Mouse (Mus musculus): Measurements from ENCODE around the gene Nos1ap. TPM values are rescaled to one million over a fixed set of nuclear protein-coding genes. Genes with fewer than 3 reads are reported as not detected.

The Nos1ap gene
- polyA plus RNA-seq, 1 experiment from 2014 or later: 7.6 TPM

DNA sequence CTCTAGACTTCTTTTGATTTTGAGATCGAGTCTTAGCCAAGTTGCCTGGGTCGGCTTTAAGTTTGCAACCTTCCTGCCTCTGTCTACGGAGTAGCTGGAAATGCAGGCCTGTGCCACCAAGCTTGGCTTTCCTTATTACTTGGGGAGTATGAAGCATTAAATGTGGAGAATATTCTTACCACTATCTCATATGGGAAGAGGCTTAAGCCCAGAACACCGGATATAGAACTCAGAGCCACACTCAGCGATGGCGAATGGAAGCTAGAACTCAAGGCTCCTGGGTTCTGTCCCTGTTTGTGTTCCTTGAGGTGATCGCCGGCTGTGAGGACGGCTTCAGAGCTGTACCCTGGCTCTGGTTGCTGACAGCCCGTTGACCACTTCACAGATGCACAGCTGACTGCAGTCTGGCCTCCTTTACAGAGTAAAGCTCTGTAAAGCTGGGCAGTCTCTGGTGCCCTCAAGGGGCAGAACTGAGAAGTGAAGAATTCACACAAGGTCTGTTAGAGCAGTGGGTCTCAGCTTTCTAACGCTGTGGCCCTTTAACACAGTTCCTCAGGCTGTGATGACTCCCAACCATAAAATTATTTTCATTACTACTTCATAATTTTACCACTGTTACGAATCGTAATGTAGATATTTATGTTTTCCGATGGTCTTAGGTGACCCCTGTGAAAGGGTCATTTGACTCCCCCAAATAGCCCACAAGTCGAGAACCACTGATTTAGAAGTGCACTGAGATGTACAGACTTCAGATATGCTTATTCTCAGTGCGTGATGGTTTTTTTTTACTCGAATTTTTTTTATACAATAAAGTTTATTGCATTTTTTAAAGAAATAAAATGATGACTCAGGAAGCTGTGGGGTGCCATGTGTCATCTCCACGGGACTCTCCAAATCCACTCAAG is 23.6 kb upstream of the Nos1ap start:
- CTCF ChIA-PET: interaction anchor here (0.6 to 3.2 kb wide), 22 partner anchors 9 to 392 kb away, joined by 3 to 70 read pairs (median 4); no protein-coding TSS in a partner anchor
- in situ Hi-C loops (cut with MboI; ENCODE audit: low pct_unique_long_range_greater_than_20kb): no loop called here
- POLR2A ChIA-PET: no interaction called here
- H3K27me3 ChIP-seq: no peaks in the 10 kb centered on the region
- peak; percentile 94 for TF ChIP-seq CTCF (IDR thresholded peaks at IDR 0.05)
- DNase-seq (ENCODE audit: low read depth, low spot score): no peak
- ATAC-seq: peak; percentile 69

DNA sequence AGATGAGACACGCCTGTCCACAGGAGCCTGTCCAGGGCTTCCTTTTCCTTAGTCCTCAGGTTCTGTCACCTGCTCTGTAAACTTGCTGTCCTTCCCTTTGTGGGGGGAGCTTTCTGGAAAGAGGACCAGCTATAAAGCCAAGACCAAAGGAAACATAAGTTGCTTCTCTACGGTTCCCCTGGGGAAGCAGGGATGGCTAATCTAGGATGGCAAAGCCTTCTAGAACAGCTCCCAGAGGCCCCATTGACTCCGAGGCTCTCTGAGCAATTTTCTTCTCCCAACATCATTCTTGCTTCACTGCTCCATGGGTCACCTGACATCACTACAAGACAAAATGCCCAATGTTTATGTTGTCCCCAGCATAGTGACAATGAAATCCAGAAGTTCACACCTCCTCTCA is 22.0 kb upstream of the Nos1ap start:
- H3K27me3 ChIP-seq: no peaks in the 10 kb centered on the region
- DNase-seq (ENCODE audit: low read depth, low spot score) (no peak), ATAC-seq (no peak)
- ChIA-PET POLR2A (no interaction called here), CTCF (interaction anchor here (1.4 to 3.2 kb wide), 4 partner anchors 23 to 370 kb away, joined by 4 to 70 read pairs (median 8); no protein-coding TSS in a partner anchor)
- in situ Hi-C loops (cut with MboI; ENCODE audit: low pct_unique_long_range_greater_than_20kb): no loop called here
- no peak for TF ChIP-seq CTCF (IDR thresholded peaks at IDR 0.05)

DNA sequence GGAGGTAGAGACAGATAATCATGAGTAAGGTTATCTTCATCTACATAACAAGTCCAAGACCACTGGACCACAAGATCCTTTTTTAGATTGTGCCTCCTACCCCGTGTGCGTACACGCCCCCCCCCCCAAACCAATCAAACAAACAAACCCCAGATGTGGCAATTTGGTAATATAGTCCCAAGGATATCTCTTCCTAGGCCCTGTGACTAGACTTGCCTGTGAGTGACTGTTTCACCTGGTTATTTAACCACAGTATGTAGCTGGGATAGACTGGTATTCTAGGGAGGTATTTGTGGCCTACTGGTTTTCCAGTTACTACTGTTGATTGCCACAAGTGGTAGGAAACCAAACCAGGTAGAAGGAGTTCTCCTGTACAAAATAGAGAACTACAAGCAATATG is 21.0 kb upstream of the Nos1ap start:
- in situ Hi-C loops (cut with MboI; ENCODE audit: low pct_unique_long_range_greater_than_20kb): no loop called here
- CTCF ChIA-PET: interaction anchor here (3.2 kb wide), 1 partner anchor 318 kb away, joined by 70 read pairs; no protein-coding TSS in a partner anchor
- POLR2A ChIA-PET: no interaction called here
- ATAC-seq (no peak), DNase-seq (ENCODE audit: low read depth, low spot score) (no peak)
- H3K27me3 ChIP-seq: no peaks in the 10 kb centered on the region
- no peak for TF ChIP-seq CTCF (IDR thresholded peaks at IDR 0.05)

DNA sequence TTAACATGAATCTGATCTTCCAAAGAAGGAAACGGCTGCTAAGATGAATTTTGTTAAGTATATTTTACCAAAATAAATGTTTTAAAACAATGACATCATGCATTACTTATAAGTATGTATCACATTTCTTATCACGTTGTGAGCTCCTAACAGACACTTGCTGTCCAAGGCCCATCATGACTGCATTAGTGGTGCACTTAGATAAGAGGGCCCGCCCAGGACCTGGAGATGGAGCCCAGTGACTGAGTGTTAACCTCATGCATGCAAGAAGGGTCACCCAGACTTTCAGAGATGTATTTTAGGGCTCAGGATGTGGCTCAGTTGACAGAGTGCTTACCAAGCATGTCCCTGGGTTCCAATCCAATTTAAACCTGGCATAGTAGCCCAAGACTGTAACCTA is 20.6 kb upstream of the Nos1ap start:
- ChIA-PET CTCF (no interaction called here), POLR2A (no interaction called here)
- H3K27me3 ChIP-seq: no peaks in the 10 kb centered on the region
- no peak for TF ChIP-seq CTCF (IDR thresholded peaks at IDR 0.05)
- no peak for DNase-seq (ENCODE audit: low read depth, low spot score)
- ATAC-seq: no peak
- in situ Hi-C loops (cut with MboI; ENCODE audit: low pct_unique_long_range_greater_than_20kb): no loop called here

DNA sequence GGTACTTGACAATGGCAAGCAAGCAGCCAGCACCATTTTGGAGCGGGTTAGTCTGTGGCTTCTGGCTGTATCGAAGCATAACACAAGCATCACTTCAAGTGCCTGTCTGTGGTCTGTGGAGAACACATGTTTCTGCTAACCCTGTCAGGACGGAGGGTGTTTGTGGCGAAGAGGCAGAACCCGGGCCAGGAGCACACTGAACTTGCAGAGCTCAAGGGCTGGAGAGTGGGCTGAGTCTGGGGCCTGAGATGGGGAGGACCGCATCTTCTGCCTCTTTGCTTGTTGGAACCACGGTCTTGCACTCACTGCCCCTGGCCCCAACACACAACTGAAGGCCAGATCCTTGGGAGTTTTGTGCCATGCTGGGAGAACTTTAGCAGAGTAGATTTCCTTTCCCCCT is 20.2 kb upstream of the Nos1ap start:
- ATAC-seq (no peak), DNase-seq (ENCODE audit: low read depth, low spot score) (no peak)
- no peak for TF ChIP-seq CTCF (IDR thresholded peaks at IDR 0.05)
- in situ Hi-C loops (cut with MboI; ENCODE audit: low pct_unique_long_range_greater_than_20kb): loop anchor here (5.0 kb wide), 2 partner anchors 318 to 388 kb away; no protein-coding TSS in a partner anchor
- POLR2A ChIA-PET: no interaction called here
- CTCF ChIA-PET: no interaction called here
- H3K27me3 ChIP-seq: no peaks in the 10 kb centered on the region

DNA sequence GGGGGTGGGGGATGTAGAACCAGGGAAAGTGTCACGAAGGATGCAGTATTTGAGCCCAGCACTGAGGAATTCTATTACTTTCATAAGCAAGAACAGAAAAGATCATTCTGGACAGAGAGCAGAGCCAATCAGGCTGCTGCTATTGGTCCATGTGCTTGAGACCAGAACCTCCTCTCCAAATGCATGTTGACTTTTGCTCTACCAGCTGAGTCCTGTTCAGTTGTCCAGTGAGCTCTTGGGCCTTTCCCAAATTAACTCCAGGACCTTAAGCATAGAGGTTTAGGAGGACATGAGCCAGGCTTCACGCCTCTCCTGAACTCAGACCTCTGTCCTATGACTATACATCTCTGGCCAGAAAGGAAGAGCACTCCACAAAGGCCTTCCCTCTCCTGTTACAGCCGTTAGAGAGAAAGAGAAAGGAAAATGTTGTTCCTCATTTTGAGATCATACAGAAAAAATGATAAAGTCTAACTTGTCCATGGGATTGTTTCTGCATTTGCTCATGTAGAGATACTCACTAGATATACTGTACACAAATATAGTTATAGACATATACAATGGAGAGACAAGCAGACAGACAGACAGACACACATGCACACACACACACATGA is 18.9 kb upstream of the Nos1ap start:
- ChIA-PET POLR2A (no interaction called here), CTCF (interaction anchor here (2.4 kb wide), 1 partner anchor 316 kb away, joined by 7 read pairs; no protein-coding TSS in a partner anchor)
- ATAC-seq (no peak), DNase-seq (ENCODE audit: low read depth, low spot score) (no peak)
- no peak for TF ChIP-seq CTCF (IDR thresholded peaks at IDR 0.05)
- H3K27me3 ChIP-seq: no peaks in the 10 kb centered on the region
- in situ Hi-C loops (cut with MboI; ENCODE audit: low pct_unique_long_range_greater_than_20kb): loop anchor here (5.0 kb wide), 2 partner anchors 316 to 386 kb away; no protein-coding TSS in a partner anchor

DNA sequence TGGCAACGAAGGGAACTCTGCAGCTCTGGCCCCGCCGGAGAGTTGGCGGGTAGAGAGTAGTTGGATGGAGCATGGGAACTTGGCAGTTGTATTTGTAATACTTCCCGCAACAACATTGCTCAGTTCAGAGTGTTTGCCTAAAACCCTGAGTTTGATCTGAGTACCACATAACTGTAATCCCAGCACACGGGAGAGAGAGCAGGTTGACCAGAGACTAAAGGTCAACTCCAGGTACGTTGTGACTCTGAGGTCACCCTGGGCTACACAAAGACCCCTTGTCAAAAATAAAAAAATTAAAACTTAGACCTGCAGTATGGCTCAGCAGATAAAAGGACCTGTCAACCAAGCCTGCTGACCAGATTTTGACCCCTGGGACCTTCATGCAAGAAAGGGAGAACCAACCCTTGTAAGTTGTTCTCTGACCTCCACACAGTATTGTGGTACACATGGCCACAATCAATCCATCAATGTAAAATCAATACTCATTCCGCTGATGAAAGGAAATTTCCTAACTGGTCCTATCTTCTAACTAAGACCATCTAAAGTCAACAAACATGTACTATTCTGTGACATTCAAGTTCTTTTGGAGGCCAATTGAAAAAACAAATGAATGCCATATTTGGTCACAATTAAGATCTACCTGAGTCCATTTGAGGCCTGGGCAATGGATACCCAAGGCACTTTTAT is 17.7 kb upstream of the Nos1ap start:
- no peak for ATAC-seq
- ChIA-PET CTCF (interaction anchor here (2.4 kb wide), 1 partner anchor 315 kb away, joined by 7 read pairs; no protein-coding TSS in a partner anchor), POLR2A (no interaction called here)
- H3K27me3 ChIP-seq: no peaks in the 10 kb centered on the region
- no peak for TF ChIP-seq CTCF (IDR thresholded peaks at IDR 0.05)
- in situ Hi-C loops (cut with MboI; ENCODE audit: low pct_unique_long_range_greater_than_20kb): loop anchor here (5.0 kb wide), 2 partner anchors 315 to 385 kb away; no protein-coding TSS in a partner anchor
- DNase-seq (ENCODE audit: low read depth, low spot score): no peak

DNA sequence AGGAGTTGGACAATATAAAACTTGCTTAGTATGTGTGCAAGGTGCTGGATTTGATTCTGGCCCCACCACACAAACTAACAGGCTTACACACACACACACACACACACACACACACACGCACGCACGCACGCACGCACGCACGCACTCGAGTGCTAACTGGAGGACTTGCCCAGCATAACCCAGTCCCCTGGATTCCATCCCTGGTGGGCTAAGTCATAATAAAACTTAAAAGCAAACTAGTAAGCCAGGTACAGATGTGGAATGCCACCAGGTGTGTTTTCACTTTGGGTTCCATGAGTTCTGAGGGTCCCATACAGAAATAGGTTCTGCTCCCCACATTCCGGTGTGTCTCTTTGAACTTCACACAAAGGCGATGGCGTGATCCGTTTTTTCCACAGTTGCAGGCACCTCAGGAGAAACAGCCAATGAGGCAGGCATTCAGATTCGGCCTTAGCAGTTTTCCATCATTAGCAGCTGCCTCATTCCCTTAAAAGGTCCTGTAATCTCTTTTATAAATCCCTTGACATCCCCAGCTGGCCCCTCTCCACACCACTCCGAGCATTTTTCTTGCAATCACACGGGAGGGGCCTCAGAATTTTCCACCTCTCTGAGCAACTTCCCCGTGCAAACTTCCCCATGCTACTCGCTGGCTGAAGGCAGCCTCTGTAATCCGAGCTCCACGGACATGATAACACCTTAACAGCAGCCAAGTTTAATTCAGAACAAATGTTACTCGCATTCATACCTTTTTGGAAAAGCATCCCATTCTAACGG is 15.8 kb upstream of the Nos1ap start:
- DNase-seq (ENCODE audit: low read depth, low spot score): no peak
- TF ChIP-seq CTCF (IDR thresholded peaks at IDR 0.05): no peak
- H3K27me3 ChIP-seq: no peaks in the 10 kb centered on the region
- ChIA-PET CTCF (no interaction called here), POLR2A (interaction anchor here (0.6 kb wide), 1 partner anchor 369 kb away, joined by 4 read pairs; no protein-coding TSS in a partner anchor)
- ATAC-seq: no peak
- in situ Hi-C loops (cut with MboI; ENCODE audit: low pct_unique_long_range_greater_than_20kb): loop anchor here (5.0 kb wide), 2 partner anchors 313 to 383 kb away; no protein-coding TSS in a partner anchor

DNA sequence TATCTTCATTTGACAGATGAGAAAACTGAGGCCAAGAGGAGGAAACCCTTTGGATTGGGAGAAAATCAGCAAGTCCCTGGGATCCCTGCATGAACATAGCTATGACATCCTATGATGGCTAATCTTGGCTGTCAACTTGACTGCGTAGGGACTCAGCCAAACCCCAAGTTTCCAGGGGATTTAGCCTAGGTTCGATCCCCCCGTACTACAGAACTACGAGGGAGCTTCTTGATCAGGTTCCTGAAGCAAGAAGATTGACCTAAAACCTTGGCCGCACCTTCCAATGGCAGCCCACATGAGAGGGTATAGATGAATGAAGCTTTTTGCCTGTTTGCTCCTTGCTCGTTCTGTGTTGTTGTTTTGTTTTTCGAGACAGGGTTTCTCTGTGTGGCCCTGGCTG is 4.9 kb upstream of the Nos1ap start:
- ChIA-PET CTCF (interaction anchor here (0.9 to 1.1 kb wide), 2 partner anchors 9 to 301 kb away, joined by 3 read pairs; no protein-coding TSS in a partner anchor), POLR2A (no interaction called here)
- ATAC-seq: no peak
- TF ChIP-seq CTCF (IDR thresholded peaks at IDR 0.05): no peak
- no peak for DNase-seq (ENCODE audit: low read depth, low spot score)
- H3K27me3 ChIP-seq: no peaks in the 10 kb centered on the region
- in situ Hi-C loops (cut with MboI; ENCODE audit: low pct_unique_long_range_greater_than_20kb): no loop called here

DNA sequence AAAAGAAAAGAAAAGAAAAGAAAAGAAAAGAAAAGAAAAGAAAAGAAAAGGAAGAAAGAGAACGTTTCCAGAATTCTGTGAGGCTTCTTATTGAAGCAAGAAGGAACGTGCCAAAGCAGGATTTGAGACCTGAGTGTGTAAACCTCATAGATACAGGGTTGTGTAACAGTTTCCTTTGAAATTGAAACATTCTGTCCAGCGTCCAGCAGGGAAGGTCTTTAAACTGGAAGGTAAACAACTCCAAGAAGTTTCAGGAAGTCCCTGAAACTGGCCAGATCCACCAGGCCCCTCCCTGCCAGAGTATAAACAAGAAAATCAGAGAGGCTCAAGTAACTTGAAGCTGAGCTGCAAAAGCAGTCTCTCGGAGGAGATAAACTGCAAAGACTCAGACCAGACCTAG is 870 bp upstream of the Nos1ap start:
- H3K27me3 ChIP-seq: no peaks in the 10 kb centered on the region
- ChIA-PET POLR2A (no interaction called here), CTCF (interaction anchor here (1.1 to 1.5 kb wide), 3 partner anchors 9 to 298 kb away, joined by 3 to 7 read pairs (median 4); no protein-coding TSS in a partner anchor)
- no peak for ATAC-seq
- DNase-seq (ENCODE audit: low read depth, low spot score): no peak
- no peak for TF ChIP-seq CTCF (IDR thresholded peaks at IDR 0.05)
- in situ Hi-C loops (cut with MboI; ENCODE audit: low pct_unique_long_range_greater_than_20kb): no loop called here
